Mouse (Mus musculus): ENCODE results near the gene Ucp2.

Ucp2 gene

GRCm38 (mm10) chr7:100503076-100503475 is 9.9 kb downstream of the Ucp2 start:
- DNase-seq (ENCODE audit: low spot score): no peak

GRCm38 (mm10) chr7:100504740-100505487 is 11.8 kb downstream of the Ucp2 start:
- DNase-seq (ENCODE audit: low spot score): no peak

- no peak for DNase-seq (ENCODE audit: low spot score)
Observed at GRCm38 (mm10) chr7:100506494-100506893, 13.4 kb downstream of the Ucp2 start.

- no peak for DNase-seq (ENCODE audit: low spot score)
Observed at GRCm38 (mm10) chr7:100508670-100509069, 15.5 kb downstream of the Ucp2 start.

DNA sequence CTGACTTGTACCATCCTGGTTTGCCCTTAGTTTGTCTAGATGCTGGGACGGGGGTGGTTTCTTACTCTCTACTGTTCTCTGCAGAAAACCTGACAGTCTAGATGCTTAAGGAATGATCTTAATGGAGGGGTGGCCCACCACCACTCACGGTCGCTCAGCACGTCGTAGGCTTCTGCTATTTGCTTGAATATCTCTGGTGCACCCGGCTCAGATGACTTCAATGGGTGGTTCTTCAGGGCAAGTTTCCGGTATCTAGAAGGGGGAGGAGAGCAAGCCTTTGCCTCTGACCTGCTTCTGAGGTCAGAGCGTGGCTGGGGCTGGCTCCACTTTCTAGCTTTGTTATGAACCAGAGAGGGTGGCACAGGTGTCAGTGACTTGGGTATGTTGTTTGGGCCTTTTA is 18.5 kb downstream of the Ucp2 start:
- no peak for DNase-seq (ENCODE audit: low spot score)

DNA sequence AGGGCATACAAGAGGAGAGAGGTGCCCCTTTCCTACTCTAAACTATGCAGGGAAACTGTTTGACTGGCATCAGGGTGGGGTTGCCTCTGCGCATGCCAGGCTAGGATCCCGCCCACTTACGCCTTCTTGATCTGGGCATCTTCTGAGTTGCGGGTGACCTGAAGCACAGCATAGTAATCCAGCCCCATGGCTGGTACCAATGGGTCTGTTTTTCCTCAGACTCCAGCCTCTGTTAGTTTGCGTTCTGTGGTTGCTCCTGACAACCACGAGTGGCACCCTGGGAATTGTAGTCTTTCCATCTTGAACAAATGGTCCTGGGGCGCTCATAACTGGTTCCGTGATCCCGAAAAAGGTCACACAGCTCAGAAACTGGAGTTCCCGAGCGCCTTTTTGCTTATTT is 21.4 kb downstream of the Ucp2 start, which contains the start of gene Dnajb13:
Gene Dnajb13 (minus strand): TSS at position 388 of the 400 bp plus-strand sequence.
- no peak for DNase-seq (ENCODE audit: low spot score)

DNA sequence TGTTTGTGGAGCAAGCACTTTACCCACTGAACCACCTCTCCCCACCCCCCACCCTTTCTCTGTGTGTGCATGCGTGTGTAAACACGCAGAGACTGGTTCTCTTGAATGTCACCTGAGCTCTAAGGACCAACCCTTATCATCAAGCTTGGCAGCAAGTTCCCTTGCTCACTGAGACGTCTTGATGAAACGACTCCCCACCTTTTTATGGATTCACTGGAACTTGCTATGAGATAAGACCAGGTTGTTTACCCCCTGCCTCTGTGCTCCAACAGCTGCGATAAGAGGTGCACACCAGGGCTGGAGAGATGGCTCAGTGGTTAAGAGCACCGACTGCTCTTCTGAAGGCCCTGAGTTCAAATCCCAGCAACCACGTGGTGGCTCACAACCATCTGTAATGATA is 27.1 kb downstream of the Ucp2 start:
- no peak for DNase-seq (ENCODE audit: low spot score)

DNA sequence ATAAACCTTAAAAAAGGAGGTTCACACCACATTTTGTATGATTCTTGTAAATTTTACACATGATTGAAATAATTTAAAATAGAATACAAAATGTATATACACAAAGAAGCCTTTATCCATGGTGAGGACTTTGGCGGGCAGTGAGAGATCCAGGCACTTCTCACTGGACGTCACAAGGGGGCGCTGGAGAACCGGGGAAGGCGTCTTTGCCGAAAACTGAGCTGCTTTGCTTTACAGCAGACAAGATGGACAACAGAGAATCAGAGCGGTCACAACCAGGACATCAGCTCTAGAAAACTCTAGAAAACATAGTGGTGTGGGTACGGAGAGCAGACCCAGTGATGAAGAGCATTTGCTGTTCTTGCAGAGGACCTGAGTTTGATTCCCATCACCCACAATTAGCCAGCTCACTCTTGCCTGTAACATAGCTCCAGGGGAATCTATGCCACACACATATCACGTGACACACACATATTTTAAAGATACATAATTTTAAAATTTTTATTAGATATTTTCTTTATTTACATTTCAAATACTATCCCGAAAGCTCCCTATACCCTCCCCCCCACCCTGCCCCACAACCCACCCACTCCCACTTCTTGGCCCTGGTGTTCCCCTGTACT is 27.6 kb downstream of the Ucp2 start:
- DNase-seq (ENCODE audit: low spot score): peak; percentile 81

DNA sequence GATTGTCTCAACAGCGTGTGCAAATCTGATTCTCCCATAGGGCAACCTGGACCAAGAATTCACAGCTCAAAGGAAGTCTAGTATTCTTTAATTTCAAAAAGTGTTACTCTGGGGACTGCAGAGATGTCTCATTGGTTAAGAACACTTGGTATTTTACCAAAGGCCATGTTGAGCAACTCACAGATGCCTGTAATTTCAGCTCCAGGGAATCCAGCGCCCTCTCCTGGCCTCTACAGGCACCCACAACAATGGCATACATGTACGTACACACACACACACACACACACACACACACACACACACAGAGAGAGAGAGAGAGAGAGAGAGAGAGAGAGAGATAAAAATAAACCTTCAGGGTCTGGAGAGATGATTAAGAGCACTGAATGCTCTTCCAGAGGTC is 29.1 kb downstream of the Ucp2 start:
- DNase-seq (ENCODE audit: low spot score): no peak

DNA sequence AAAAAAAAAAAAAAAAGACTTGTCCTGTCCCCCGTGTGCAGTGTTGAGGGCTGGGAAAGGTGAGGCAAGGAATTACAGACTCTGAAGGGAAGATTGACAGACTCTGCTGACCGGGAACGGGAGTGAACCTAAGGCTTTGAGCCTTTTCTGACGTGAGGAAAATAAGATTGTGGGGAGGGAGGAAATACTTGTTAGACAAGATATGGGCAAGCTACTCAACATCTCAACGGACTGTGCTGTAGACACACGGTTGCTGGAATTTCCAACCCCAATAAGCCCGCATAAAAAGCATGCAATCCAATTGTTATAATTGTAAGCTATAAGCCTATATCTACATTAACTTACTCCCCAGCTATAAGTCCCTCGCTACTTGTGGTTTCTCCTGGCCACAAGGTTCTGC is 31.5 kb downstream of the Ucp2 start:
- DNase-seq (ENCODE audit: low spot score): no peak

DNA sequence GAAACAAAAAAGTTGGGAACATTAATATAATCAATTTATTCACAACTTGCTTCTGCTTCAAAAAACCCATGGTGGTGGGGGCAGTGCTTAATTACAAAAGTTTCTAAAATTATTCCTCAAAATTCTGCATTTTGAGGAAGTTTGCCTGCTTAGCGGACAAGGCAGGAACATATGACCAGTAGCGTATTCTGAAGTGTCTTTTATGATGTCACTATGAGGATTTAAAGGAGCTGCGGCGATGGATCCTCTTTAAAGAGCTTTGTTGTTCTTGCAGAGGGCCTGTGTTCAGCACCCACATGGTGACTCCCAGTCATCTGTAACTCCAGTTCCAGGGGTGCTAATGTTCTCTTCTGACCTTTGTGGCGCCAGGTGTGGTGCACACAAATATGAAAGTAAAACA is 37.6 kb downstream of the Ucp2 start:
- DNase-seq (ENCODE audit: low spot score): no peak

DNA sequence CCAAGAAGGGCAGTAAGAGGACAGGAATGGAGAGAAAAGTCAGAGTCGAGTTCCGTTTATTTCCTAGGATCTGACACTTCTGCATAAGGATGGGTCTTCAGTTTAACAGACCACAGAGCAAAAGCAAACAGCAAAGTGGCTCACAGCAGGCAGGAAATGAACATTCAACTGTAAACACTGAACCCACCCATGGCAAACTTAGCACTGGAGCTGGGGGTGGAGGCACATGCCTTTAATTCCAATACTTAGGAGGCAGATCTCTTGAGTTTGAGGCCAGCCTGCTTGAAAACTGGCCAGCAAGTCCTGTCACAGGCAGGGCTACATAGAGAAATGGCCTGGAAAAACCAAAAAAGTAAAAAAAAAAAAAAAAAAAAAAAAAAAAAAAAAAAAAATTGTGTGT is 40.4 kb downstream of the Ucp2 start:
- DNase-seq (ENCODE audit: low spot score): no peak

DNA sequence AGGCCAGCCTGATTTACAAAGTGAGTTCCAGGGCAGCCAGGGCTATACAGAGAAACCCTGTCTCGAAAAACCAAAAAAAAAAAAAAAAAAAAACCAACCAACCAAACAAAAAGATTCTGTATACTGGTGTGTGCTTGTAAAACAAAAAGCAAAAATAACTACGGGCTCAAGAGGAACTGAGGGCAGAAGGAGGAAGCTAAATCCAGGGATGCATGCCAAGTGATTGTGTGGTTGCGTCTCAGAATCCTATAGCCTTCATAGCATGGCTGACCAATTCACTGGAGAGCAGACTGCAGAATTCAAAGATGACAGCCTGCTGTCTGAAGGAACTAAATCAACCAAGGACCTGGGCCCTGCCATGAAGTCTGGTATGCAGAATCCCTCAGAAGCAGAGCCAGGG is 41.1 kb downstream of the Ucp2 start:
- DNase-seq (ENCODE audit: low spot score): no peak

GRCm38 (mm10) chr7:100535831-100536230 is 42.7 kb downstream of the Ucp2 start:
- no peak for DNase-seq (ENCODE audit: low spot score)

GRCm38 (mm10) chr7:100536804-100537518 is 43.8 kb downstream of the Ucp2 start, which contains the start of gene Coa4:
Gene Coa4, plus strand, starts transcription at chr7:100537071.
- peak; percentile 92 for DNase-seq (ENCODE audit: low spot score)

DNA sequence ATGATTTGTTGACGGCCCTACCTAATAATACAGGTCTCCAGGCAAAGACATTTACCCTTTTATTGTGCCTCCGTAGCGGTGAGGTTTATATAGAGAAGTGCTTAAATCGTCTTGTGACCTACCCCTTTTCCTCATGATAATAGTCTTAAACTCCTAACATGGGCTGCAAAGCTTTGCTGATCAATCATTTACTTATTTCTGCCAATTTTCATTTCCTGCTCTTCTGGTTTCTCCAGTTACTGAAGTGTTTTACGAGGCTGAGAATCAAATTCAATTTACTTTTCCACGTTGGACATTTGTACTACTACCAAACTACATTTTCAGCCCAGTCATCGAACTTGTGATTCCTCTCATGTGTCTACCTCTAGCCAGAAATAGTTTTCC is 44.4 kb downstream of the Ucp2 start:
- no peak for DNase-seq (ENCODE audit: low spot score)

GRCm38 (mm10) chr7:100539516-100539915 is 46.4 kb downstream of the Ucp2 start:
- no peak for DNase-seq (ENCODE audit: low spot score)

DNA sequence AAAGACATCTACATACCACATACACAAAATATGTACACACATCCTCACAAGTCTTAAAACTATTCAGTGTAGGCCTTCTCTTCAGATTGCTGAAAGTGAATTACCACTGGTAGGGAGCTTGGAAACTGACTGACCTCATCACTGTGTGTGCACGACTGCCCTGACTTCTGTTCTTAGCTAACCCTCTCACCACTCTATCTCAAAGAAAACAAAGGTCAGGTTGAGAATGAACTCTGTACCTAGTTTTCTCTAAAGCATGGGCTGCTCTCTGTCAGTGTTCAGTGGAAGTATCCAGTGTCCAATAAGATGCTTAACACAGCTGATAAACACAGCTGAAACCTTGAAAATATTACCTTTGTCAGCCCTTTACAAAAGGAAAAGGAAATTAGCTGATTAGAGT is 51.3 kb downstream of the Ucp2 start:
- DNase-seq (ENCODE audit: low spot score): no peak

- no peak for DNase-seq (ENCODE audit: low spot score)
Observed at GRCm38 (mm10) chr7:100547631-100548030, 54.5 kb downstream of the Ucp2 start.

DNA sequence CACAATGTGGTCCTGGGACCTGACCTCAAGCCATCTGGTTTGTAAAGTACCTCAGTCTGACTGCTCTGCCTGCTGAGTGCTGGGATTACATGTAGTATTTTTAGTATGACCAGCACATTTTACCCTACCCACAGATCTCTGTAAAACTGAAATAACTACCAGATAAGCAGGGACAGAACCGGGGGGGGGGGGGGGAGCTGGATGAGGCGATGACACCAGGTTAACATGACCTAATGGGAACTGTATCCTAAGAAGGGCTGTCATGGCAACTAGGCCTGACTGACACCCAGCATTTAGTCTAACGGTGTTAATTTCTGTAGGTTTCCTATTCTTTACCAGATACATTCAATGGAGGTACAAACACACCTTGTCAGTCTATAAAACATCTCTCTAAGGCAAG is 56.7 kb downstream of the Ucp2 start:
- DNase-seq (ENCODE audit: low spot score): no peak

- no peak for DNase-seq (ENCODE audit: low spot score)
Observed at GRCm38 (mm10) chr7:100550338-100551007, 57.3 kb downstream of the Ucp2 start.

Measured in c-Kit-positive CD71-positive TER-119-positive erythroid progenitor cells, embryonic 14.5 days (primary cell).